Mouse (Mus musculus) myocyte (in vitro differentiated cells): Measurements from ENCODE around the gene Cactin. TPM values are rescaled to one million over a fixed set of nuclear protein-coding genes. Genes with fewer than 3 reads are reported as not detected.
A peak's percentile ranks its signal among the peaks of the same experiment; 100 is the strongest.

ENCODE experiments used
- H3K27me3 ChIP-seq: one replicate; pipeline ENCODE4 v1.6.1; 2011; ENCODE audit not compliant: control insufficient read depth, insufficient read depth, insufficient read length
- H3K36me3 ChIP-seq: one replicate; pipeline ENCODE4 v1.6.1; 2011; ENCODE audit not compliant: control insufficient read depth, insufficient read depth
- H3K4me2 ChIP-seq: one replicate; pipeline ENCODE4 v1.6.1; 2011; ENCODE audit warnings: low read depth, control low read depth
- H3K4me3 ChIP-seq: one replicate; pipeline ENCODE4 v1.5.1; 2011; ENCODE audit warnings: mild to moderate bottlenecking, control low read depth, moderate library complexity
- H3K79me2 ChIP-seq: one replicate; pipeline ENCODE4 v1.6.1; 2011; ENCODE audit not compliant: control insufficient read depth, insufficient read depth
- H3ac ChIP-seq: one replicate; pipeline ENCODE4 v1.6.1; 2011; ENCODE audit not compliant: control insufficient read depth, insufficient read length
- CEBPB ChIP-seq: IDR thresholded peaks from 2 replicates; pipeline ENCODE4 v1.6.1; 2011; ENCODE audit warnings: mild to moderate bottlenecking, moderate library complexity; ENCODE audit not compliant: poor library complexity, insufficient read depth, severe bottlenecking
- E2F4 ChIP-seq: IDR thresholded peaks from one replicate; pipeline ENCODE4 v1.6.1; 2011; ENCODE audit warnings: mild to moderate bottlenecking, control low read depth, moderate library complexity; ENCODE audit not compliant: insufficient read depth
- MAX ChIP-seq: IDR thresholded peaks from one replicate; pipeline ENCODE4 v1.6.1; 2011; ENCODE audit warnings: low read depth, mild to moderate bottlenecking, control low read depth
- MYOD1 ChIP-seq, 3 experiments: IDR thresholded peaks; one replicate each; pipeline ENCODE4 v1.6.1; 2011; ENCODE audit warnings: control low read depth in 2 of 3, low read depth in 2 of 3, mild to moderate bottlenecking in 2 of 3, moderate library complexity in 1 of 3; ENCODE audit not compliant: insufficient read length in 2 of 3, control insufficient read depth in 1 of 3
- MYOG ChIP-seq, 3 experiments: IDR thresholded peaks; one replicate each; pipeline ENCODE4 v1.6.1; 2011; ENCODE audit warnings: control low read depth in 2 of 3, low read depth in 2 of 3, mild to moderate bottlenecking in 2 of 3; ENCODE audit not compliant: insufficient read length in 2 of 3, control insufficient read depth in 1 of 3, insufficient read depth in 1 of 3
- POLR2A ChIP-seq: IDR thresholded peaks from one replicate; pipeline ENCODE4 v1.6.1; 2011; ENCODE audit warnings: low read depth, mild to moderate bottlenecking, control low read depth, moderate library complexity; ENCODE audit not compliant: insufficient read length
- POLR2AphosphoS2 ChIP-seq: IDR thresholded peaks from one replicate; pipeline ENCODE4 v1.6.1; 2011; ENCODE audit warnings: low read depth, control low read depth; ENCODE audit not compliant: insufficient read length
- REST ChIP-seq: IDR thresholded peaks from one replicate; pipeline ENCODE4 v1.6.1; 2011; ENCODE audit warnings: mild to moderate bottlenecking, control low read depth, moderate library complexity; ENCODE audit not compliant: insufficient read depth, insufficient read length
- SRF ChIP-seq: IDR thresholded peaks from one replicate; pipeline ENCODE4 v1.6.1; 2011; ENCODE audit warnings: low read depth; ENCODE audit not compliant: control insufficient read depth, insufficient read length
- TCF12 ChIP-seq: IDR thresholded peaks from one replicate; pipeline ENCODE4 v1.6.1; 2011; ENCODE audit warnings: mild to moderate bottlenecking, control low read depth; ENCODE audit not compliant: poor library complexity, insufficient read depth, severe bottlenecking
- TCF3 ChIP-seq: IDR thresholded peaks from one replicate; pipeline ENCODE4 v1.6.1; 2011; ENCODE audit warnings: low read depth, control low read depth; ENCODE audit not compliant: insufficient read length
- USF1 ChIP-seq: IDR thresholded peaks from one replicate; pipeline ENCODE4 v1.6.1; 2011; ENCODE audit warnings: low read depth, mild to moderate bottlenecking, control low read depth, moderate library complexity
- polyA plus RNA-seq: library from polyadenylated mRNA; unstranded; fragments of >200 nt; fragmentation: generic; extraction: Trizol; gene quantifications from one replicate; pipeline ENCODE4 v1.2.1, GENCODE M21; 2012; ENCODE audit warnings: missing spikeins

Gene Cactin
- polyA plus RNA-seq, 1 experiment = 31.3 TPM

DNA sequence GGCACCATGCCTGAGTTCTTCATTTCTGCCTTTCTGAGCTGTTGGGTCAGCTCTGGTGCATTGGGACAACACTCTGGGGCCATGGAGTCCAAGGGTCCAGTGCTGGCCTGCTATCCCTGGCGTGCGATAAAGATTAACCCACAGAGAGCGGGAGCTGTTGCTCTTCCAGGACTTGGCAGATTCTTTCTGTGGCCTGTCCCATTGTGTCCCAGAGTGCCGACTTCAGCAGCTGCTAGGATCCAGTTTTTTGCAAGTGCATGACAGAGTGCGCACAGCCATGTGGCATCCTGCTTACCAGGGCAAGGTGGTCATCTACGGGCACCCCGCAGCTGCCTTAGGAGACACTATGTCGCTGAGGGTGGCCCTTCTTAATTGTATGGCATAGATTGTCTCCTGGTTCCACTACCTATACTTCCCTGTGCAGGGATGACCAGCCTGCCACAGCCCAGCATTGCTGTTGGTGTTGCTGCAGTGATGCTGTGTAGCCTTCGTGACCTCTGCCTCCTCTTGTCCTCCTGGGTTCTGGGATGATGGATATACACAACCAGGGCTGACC, 20.5 kb upstream of the Cactin start:
- H3K79me2 ChIP-seq = peaks cover 40% of the 10 kb centered on the region
- TF ChIP-seq CEBPB (no peak), TCF3 (no peak), REST (no peak), POLR2A (no peak), MYOG (IDR thresholded peaks at IDR 0.05; ENCODE audit: control insufficient read depth in 1 of 3, insufficient read depth in 1 of 3, insufficient read length in 2 of 3, low read depth in 2 of 3) (no peak), MAX (no peak), USF1 (no peak), MYOD1 (IDR thresholded peaks at IDR 0.05; ENCODE audit: control insufficient read depth in 1 of 3, insufficient read length in 2 of 3, low read depth in 2 of 3) (no peak), TCF12 (no peak), POLR2AphosphoS2 (no peak), SRF (no peak), E2F4 (no peak)
- no peak overlapping the region for H3K4me3 ChIP-seq
- H3K4me2 ChIP-seq = no peak overlapping the region
- no peaks in the 10 kb centered on the region for H3K36me3 ChIP-seq
- no peaks in the 10 kb centered on the region for H3K27me3 ChIP-seq
- H3ac ChIP-seq = no peak overlapping the region

DNA sequence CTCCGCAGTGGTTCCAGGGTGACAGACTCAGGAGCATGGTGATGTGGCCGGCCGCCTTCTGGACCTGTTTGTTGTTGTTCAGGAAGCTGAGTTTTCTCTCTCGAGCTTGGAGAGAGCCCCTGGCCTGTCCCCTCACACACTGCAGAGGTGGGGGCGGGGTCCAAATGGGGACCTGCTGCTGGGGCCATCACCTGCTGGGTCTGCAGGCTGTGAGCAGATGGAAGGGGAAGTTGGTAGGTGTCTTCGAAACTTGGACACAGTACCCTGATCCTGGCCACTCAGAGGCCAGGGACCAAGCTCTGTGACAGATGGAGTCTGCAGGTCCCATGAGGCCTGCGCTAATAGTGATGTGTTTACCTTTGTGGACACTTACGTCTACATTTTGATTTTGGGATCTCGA, 19.6 kb upstream of the Cactin start:
- no peak overlapping the region for H3K4me3 ChIP-seq
- peaks cover 33% of the 10 kb centered on the region for H3K79me2 ChIP-seq
- H3K4me2 ChIP-seq = no peak overlapping the region
- no peaks in the 10 kb centered on the region for H3K27me3 ChIP-seq
- no peaks in the 10 kb centered on the region for H3K36me3 ChIP-seq
- TF ChIP-seq MAX (no peak), TCF12 (no peak), TCF3 (no peak), USF1 (no peak), POLR2A (no peak), E2F4 (no peak), CEBPB (no peak), REST (no peak), SRF (no peak), MYOG (IDR thresholded peaks at IDR 0.05; ENCODE audit: control insufficient read depth in 1 of 3, insufficient read depth in 1 of 3, insufficient read length in 2 of 3, low read depth in 2 of 3) (no peak), MYOD1 (IDR thresholded peaks at IDR 0.05; ENCODE audit: control insufficient read depth in 1 of 3, insufficient read length in 2 of 3, low read depth in 2 of 3) (no peak), POLR2AphosphoS2 (no peak)
- no peak overlapping the region for H3ac ChIP-seq

DNA sequence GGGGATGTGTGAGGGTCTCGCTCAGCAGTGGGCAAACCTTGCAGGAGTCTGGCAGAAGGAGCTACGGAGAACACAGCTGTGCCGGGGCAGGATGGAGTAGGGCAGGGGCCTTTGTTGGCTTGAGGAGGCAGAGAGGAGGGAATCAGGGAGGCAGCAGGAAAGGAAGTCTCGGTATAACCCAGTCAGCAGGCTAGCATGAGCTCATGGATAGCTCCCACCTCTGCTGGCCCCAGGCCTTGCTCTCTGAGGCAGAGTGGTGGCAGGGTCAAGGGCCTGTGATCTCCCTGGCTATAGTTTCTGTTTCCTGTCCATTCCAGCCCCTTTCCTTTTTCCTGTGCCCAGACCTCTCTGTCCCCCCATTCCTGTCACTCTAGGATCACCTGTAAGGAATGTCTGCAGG, 18.6 kb upstream of the Cactin start:
- Histone ChIP-seq H3K79me2 (peaks cover 26% of the 10 kb centered on the region), H3K4me3 (no peak overlapping the region), H3K27me3 (no peaks in the 10 kb centered on the region), H3K4me2 (peak overlapping the region; percentile 22), H3ac (no peak overlapping the region), H3K36me3 (no peaks in the 10 kb centered on the region)
- TF ChIP-seq E2F4 = no peak
- no peak for TF ChIP-seq MYOG (IDR thresholded peaks at IDR 0.05; ENCODE audit: control insufficient read depth in 1 of 3, insufficient read depth in 1 of 3, insufficient read length in 2 of 3, low read depth in 2 of 3)
- no peak for TF ChIP-seq USF1
- TF ChIP-seq SRF = no peak
- no peak for TF ChIP-seq MAX
- TF ChIP-seq TCF3 = no peak
- TF ChIP-seq MYOD1 (IDR thresholded peaks at IDR 0.05; ENCODE audit: control insufficient read depth in 1 of 3, insufficient read length in 2 of 3, low read depth in 2 of 3) = no peak
- no peak for TF ChIP-seq CEBPB
- no peak for TF ChIP-seq POLR2A

DNA sequence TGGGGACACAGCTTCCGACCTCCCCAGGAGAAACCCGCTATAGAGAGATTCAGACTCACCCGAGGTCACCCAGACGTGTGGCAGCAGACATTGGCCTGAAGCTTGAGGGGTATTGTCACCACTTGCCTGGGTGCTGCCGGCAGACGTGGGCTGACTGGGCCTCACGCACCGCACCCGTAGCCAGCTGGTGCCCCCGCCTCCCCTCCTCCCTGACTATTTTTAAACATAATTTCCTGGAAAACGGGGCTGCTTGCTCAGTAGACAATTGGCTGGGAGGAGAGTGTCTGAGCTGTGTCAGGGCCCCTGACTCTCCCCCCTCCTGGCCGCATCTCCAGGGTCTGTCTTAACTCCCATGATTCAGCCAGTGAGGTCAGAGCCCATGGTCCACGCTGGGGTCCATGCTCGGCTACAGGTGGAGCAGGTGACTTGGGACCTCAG, 18.1 kb upstream of the Cactin start:
- Histone ChIP-seq H3K4me2 (peak overlapping the region; percentile 40), H3K36me3 (no peaks in the 10 kb centered on the region), H3K79me2 (peaks cover 21% of the 10 kb centered on the region), H3ac (no peak overlapping the region), H3K4me3 (no peak overlapping the region), H3K27me3 (no peaks in the 10 kb centered on the region)
- TF ChIP-seq MYOG (IDR thresholded peaks at IDR 0.05; ENCODE audit: control insufficient read depth in 1 of 3, insufficient read depth in 1 of 3, insufficient read length in 2 of 3, low read depth in 2 of 3) = peak in 2 of 3 experiments; percentile 77 to 80
- TF ChIP-seq CEBPB = no peak
- no peak for TF ChIP-seq POLR2AphosphoS2
- peak in 1 of 3 experiments; percentile 67 for TF ChIP-seq MYOD1 (IDR thresholded peaks at IDR 0.05; ENCODE audit: control insufficient read depth in 1 of 3, insufficient read length in 2 of 3, low read depth in 2 of 3)
- no peak for TF ChIP-seq TCF12
- TF ChIP-seq REST = no peak

DNA sequence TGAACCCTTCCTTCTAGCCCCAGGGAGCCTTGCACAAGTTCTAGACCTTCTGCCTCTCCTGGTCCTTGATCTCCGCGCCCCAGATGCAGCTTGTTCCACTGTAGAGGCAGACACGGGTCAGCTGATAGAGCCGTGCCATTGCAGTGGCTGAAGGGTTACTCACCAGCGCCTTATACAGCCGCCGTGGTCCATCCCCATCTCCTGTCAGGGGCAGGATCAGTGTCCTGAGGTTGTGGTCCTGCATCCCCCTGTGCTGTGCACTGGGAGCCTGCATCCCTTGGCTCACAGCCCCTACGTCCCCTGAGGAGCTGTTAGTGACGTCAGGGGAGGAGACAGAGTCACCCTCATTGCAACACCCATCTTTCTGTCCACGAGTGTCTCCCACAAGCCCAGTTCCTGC, 17.6 kb upstream of the Cactin start:
- H3K79me2 ChIP-seq = peaks cover 18% of the 10 kb centered on the region
- H3K27me3 ChIP-seq = no peaks in the 10 kb centered on the region
- H3K4me2 ChIP-seq = peak overlapping the region; percentile 40
- TF ChIP-seq MYOG (IDR thresholded peaks at IDR 0.05; ENCODE audit: control insufficient read depth in 1 of 3, insufficient read depth in 1 of 3, insufficient read length in 2 of 3, low read depth in 2 of 3) = no peak
- no peak for TF ChIP-seq POLR2A
- no peak for TF ChIP-seq USF1
- H3K4me3 ChIP-seq = no peak overlapping the region
- no peak overlapping the region for H3ac ChIP-seq
- H3K36me3 ChIP-seq = no peaks in the 10 kb centered on the region
